Mouse (Mus musculus): ENCODE results near the gene Nckap5. TPM values are rescaled to one million over a fixed set of nuclear protein-coding genes. Genes with fewer than 3 reads are reported as not detected.

Gene Nckap5
- total RNA-seq, 1 experiment from 2014 or later: not detected

DNA sequence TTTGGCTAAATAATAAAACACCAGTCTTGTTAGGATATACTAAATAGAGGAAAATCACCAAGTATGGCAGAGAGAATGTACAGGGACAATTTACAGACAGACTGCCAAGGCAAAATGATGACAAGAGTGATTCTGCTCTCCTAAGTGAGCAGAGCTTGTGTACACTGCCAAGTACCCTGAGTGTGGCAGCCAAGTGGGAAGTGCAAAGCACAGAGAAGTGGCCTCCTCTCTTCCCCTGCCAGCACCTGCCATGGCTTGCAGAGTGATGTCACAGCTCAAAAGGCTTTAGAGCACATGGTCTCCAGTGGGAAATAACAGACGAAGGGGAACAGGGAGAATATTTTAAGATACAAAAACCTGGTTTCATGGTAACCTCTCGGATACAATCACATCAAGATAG, 488.8 kb downstream of the Nckap5 start:
- ATAC-seq (replicated peaks; ENCODE audit: insufficient number of reproducible peaks, low FRiP score, low TSS enrichment, poor library complexity, severe bottlenecking): no peak

DNA sequence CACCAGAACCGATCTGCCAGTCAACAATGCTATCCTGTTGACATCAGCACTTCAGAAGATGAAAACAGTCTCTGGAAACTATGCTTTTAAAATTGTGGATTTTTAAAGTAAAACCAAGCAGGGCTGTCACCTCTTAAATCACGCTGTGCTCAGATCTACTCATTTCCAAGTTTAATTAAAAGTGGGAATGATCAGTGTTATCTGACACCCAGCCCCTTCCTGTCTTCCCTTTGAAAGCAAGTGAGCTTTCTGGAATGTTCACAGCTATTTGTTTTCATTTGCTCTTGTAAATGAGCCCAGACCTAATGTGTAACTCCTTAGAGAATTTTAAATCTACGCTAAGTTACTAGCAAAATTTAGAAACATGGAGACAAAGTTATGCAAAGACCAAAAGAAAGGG, 491.3 kb downstream of the Nckap5 start:
- ATAC-seq (replicated peaks; ENCODE audit: insufficient number of reproducible peaks, low FRiP score, low TSS enrichment, poor library complexity, severe bottlenecking): no peak

DNA sequence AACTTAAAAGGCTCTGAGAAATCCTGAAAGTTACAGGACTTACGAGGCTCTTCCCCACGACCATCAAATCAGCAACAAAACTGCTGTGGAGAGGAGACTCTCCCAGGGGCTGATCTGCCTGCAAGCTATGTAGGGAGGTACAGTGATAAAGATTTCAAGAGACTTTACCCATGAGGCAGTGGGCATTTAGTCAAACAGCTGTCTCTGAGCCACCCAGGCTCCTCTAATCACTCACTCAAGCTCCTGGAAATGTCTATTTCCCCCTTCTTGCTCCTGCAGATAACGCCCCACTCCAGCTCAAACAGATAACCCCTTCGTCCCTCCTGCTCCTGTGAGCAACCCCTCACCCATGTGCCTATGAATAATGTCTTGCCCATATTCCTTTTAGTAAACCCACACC, 496.4 kb downstream of the Nckap5 start:
- ATAC-seq (replicated peaks; ENCODE audit: insufficient number of reproducible peaks, low FRiP score, low TSS enrichment, poor library complexity, severe bottlenecking): no peak

DNA sequence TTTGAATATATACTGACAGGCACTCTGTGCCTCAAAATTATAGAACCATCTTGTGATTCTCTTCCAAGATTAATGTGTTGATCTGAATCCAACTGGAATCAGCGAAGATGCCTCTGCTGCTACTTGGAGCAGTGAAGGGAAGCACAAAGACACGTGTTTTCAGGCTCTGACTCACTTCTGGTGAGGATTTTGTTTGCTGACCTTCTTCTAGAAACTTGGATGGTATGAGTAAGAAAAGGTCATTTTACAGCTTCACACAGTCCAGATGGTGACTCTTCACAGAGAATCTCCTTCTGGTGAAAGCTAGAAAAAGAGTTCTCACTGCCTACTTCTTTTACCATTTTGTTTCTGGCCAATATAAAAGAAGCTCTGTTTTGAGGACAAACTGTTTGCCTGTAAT, 498.6 kb downstream of the Nckap5 start:
- no peak for ATAC-seq (replicated peaks; ENCODE audit: insufficient number of reproducible peaks, low FRiP score, low TSS enrichment, poor library complexity, severe bottlenecking)

- ATAC-seq (replicated peaks; ENCODE audit: insufficient number of reproducible peaks, low FRiP score, low TSS enrichment, poor library complexity, severe bottlenecking): no peak
Observed at GRCm38 (mm10) chr1:126320696-126321095, 509.9 kb downstream of the Nckap5 start.

DNA sequence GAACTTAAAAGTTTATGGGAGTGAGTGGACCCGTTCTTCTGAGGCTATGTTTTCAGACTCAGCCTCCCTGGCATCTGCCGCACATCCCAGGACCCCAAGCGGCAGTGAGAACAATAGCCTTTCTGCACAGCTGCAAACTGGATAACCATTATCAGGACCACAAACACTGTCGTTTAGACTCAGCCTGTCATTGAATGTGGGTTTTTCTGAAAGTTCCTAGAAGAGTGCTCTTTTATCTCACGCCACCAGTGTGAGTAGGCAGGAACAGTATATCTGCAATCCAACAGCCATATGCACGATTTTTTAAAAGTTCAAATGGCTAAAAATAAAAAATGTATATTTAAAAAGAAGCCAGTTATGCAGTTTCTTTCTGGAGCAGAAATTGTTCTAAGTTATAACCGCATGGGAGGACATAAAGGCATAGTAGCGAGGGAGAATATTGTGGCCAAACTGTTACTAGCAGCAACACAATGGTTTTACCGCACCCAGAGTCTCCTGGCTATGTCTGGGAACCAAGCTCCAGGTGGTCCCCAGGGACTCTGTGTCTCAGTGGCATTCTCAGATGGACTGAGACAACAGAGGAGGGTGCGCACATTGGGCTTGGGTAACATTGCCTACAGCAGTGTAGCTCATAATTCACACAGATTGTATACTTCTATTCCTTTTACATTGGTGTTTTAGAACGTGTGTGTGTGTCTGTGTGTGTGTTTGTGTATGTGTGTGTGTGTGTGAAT, 512.6 kb downstream of the Nckap5 start:
- ATAC-seq (replicated peaks; ENCODE audit: insufficient number of reproducible peaks, low FRiP score, low TSS enrichment, poor library complexity, severe bottlenecking): no peak

DNA sequence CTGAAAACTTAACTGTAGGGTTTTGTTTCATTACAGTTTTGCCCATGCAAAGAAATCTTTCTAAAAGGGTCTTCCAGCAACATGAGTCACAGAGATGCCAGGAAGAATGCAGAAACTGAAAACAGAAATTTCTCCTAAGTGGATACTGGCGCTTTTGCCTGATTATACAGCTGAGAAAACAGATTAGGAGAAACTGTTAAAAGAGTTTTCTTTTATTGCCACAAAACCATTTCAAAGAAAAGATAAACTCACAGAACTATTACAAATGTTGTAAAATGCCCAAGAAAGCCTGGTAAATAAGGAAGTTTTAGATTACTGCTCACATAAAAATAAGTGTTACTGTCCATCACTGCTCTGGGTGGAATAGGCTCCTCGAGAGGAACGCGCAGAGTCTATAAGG, 513.3 kb downstream of the Nckap5 start:
- ATAC-seq (replicated peaks; ENCODE audit: insufficient number of reproducible peaks, low FRiP score, low TSS enrichment, poor library complexity, severe bottlenecking): no peak

DNA sequence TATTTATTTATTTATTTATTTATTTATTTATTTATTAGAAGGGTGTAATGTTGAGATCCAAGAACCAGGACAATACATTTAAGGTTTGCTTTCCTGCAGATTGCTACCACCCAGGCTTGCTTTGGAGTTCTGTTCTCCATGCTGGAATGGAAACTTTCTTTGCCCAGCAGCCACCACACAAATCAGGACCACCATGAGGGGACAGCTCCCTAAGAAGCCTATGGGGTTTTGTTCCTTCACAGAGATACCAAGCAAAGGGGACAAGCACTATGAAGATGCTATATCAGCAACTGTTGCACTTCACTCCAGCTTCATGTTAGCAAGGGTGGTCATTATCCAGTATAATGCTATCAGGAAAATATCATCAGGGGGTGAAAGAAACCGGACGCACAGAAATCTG, 513.7 kb downstream of the Nckap5 start:
- no peak for ATAC-seq (replicated peaks; ENCODE audit: insufficient number of reproducible peaks, low FRiP score, low TSS enrichment, poor library complexity, severe bottlenecking)

DNA sequence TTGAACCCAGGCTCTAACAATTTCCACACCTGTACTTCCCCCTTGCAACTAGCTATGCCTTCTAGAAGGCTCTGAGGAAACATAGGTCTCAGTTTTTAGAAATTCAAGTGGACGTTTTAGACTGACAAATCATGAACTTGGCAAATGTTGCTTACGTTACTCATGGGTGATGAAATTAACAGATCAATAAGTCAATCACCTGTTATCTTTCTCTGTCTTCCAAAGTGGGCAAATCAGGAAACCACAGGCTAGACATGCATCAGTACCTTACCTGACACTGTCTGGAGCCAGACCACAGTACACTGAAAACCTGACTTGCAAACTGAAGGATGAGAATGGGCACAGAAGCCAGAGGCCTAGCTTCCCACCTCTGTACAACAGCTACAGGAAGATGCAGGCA, 529.5 kb downstream of the Nckap5 start:
- ATAC-seq (replicated peaks; ENCODE audit: insufficient number of reproducible peaks, low FRiP score, low TSS enrichment, poor library complexity, severe bottlenecking): no peak

- no peak for ATAC-seq (replicated peaks; ENCODE audit: insufficient number of reproducible peaks, low FRiP score, low TSS enrichment, poor library complexity, severe bottlenecking)
Observed at GRCm38 (mm10) chr1:126264931-126265330, 565.7 kb downstream of the Nckap5 start.

- ATAC-seq (replicated peaks; ENCODE audit: insufficient number of reproducible peaks, low FRiP score, low TSS enrichment, poor library complexity, severe bottlenecking): no peak
Observed at GRCm38 (mm10) chr1:126254364-126254763, 576.2 kb downstream of the Nckap5 start.

GRCm38 (mm10) chr1:126253934-126254333, 576.7 kb downstream of the Nckap5 start:
- ATAC-seq (replicated peaks; ENCODE audit: insufficient number of reproducible peaks, low FRiP score, low TSS enrichment, poor library complexity, severe bottlenecking): no peak

GRCm38 (mm10) chr1:126233196-126233595, 597.4 kb downstream of the Nckap5 start:
- ATAC-seq (replicated peaks; ENCODE audit: insufficient number of reproducible peaks, low FRiP score, low TSS enrichment, poor library complexity, severe bottlenecking): no peak

- ATAC-seq (replicated peaks; ENCODE audit: insufficient number of reproducible peaks, low FRiP score, low TSS enrichment, poor library complexity, severe bottlenecking): no peak
Observed at GRCm38 (mm10) chr1:126231199-126231598, 599.4 kb downstream of the Nckap5 start.

DNA sequence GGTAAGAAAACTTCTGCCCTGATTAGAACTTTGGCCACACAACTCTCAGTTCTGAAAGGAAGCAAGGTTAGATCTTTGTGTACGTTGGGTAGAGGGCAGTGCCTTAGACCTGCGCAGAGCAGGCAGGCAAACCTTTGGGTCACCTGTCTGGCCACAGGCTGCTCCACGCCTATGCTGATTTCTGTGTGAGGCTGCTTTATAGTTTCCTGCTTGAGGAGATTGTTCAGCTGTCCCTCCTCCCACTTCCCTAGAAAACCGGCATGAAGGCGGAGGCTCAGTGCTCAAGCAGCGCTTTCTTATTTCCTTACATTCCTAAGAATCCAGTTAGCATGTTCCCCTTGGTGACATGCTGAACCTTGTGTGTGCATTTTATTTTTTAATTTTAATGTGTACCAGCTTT, 620.4 kb downstream of the Nckap5 start:
- no peak for ATAC-seq (replicated peaks; ENCODE audit: insufficient number of reproducible peaks, low FRiP score, low TSS enrichment, poor library complexity, severe bottlenecking)

- no peak for ATAC-seq (replicated peaks; ENCODE audit: insufficient number of reproducible peaks, low FRiP score, low TSS enrichment, poor library complexity, severe bottlenecking)
Observed at GRCm38 (mm10) chr1:126209743-126210142, 620.9 kb downstream of the Nckap5 start.

DNA sequence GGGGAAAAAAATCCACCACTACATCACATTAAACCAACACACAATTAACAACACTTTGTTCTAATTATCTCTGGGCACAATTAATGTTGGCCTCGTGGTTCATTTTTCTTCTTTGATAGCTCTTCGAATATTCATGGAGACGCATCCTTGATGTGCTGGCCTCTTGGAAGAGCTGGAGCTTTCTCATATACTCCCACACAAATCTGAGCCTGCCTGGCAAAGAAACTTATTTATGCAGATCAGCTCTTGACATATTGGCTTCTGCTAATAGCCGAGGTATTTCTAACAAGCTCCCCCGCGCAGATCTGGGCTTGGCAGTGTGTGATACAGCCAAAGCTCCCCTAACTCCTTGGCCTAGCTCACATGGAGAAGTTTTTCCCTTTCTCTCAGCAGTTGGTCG, 621.5 kb downstream of the Nckap5 start:
- no peak for ATAC-seq (replicated peaks; ENCODE audit: insufficient number of reproducible peaks, low FRiP score, low TSS enrichment, poor library complexity, severe bottlenecking)

DNA sequence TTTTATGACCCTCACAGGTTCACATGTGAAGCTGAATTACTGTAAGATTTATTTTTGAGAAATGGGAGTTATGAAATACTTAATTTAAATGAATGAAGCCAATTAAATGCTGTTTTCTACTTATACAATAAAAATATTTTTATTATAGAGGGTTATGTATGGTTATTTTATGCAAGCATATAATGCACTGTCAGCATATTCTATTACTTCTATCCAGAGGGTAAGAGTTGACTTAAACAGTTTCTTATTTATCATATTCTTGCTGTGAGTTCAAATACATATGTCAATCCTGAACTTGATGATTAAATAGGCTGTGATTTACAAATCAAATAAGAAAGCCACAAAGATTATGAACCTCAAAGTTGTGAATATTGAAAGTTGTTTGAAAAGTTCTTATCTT, 633.7 kb downstream of the Nckap5 start:
- no peak for ATAC-seq (replicated peaks; ENCODE audit: insufficient number of reproducible peaks, low FRiP score, low TSS enrichment, poor library complexity, severe bottlenecking)

GRCm38 (mm10) chr1:126190353-126190752, 640.2 kb downstream of the Nckap5 start:
- no peak for ATAC-seq (replicated peaks; ENCODE audit: insufficient number of reproducible peaks, low FRiP score, low TSS enrichment, poor library complexity, severe bottlenecking)

- ATAC-seq (replicated peaks; ENCODE audit: insufficient number of reproducible peaks, low FRiP score, low TSS enrichment, poor library complexity, severe bottlenecking): no peak
Observed at GRCm38 (mm10) chr1:126183751-126184150, 646.8 kb downstream of the Nckap5 start.

DNA sequence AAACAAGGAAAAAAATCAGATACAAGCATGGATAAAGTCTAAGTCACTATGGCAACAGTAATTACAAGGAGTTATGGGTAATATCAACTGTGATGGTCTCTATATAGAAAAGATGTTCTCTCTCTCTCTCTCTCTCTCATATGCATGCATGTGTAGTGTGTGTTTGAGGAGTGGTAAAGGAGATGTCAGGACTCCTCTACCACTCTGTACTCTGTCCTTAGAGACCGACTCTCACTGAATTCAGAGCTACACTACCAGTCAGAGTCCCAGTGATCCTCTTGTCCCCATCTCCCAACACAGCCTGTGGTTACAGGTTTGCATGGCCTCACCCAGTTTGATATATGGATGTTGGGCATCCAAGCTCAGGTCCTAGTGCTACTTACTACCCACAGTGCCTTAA, 662.0 kb downstream of the Nckap5 start:
- no peak for ATAC-seq (replicated peaks; ENCODE audit: insufficient number of reproducible peaks, low FRiP score, low TSS enrichment, poor library complexity, severe bottlenecking)

Measured in monocyte, adult 5-6 weeks (primary cell).